In genomic region chr13:95617082-95617670, GRCm38 (mm10) we compare ENCODE assay signal across 8 mouse cellular contexts. TPM values are rescaled to one million over a fixed set of nuclear protein-coding genes. Genes with fewer than 3 reads are reported as not detected.
DNase-seq lines count a peak whose midpoint lies in the region; ATAC-seq and TF ChIP-seq lines count a peak whose summit lies in the region.

No protein-coding gene starts in this region.

- peak overlapping the region; percentile 88 for H3K4me2 ChIP-seq in hindbrain, embryonic 16.5 days (ENCODE audit: low read length)
- H3K4me2 ChIP-seq in midbrain, embryonic 16.5 days (ENCODE audit: low read length): peak overlapping the region; percentile 79

- H3K27ac ChIP-seq in layer of hippocampus, adult 2 months: no peak overlapping the region
- H3K27ac ChIP-seq in hindbrain, embryonic 16.5 days (ENCODE audit: low read depth, low read length): no peak overlapping the region
- H3K27ac ChIP-seq in midbrain, embryonic 16.5 days (ENCODE audit: low read length): no peak overlapping the region

- TF ChIP-seq CTCF in layer of hippocampus, adult 2 months (conservative IDR thresholded peaks at IDR 0.05): no peak

- H3K27me3 ChIP-seq in hindbrain, embryonic 16.5 days (replicated peaks; ENCODE audit: control insufficient read depth, insufficient read depth, low read length): no peaks in the 10 kb centered on the region
- no peaks in the 10 kb centered on the region for H3K27me3 ChIP-seq in midbrain, embryonic 16.5 days (ENCODE audit: control insufficient read depth, insufficient read depth, low read depth, low read length)

- no peak for ATAC-seq in hindbrain, embryonic 16.5 days
- ATAC-seq in midbrain, embryonic 16.5 days: no peak

- no peak for DNase-seq in layer of hippocampus, adult 2 months (ENCODE audit: low spot score in 2 of 2)
- no peak for DNase-seq in layer of hippocampus, adult 9-11 months
- DNase-seq in embryo, embryonic 11 days: peak; percentile 54
- no peak for DNase-seq in cerebellum, adult 9-10 months
- DNase-seq in frontal cortex, postnatal 25 days (ENCODE audit: low spot score in 2 of 2): no peak
- DNase-seq in layer of hippocampus, adult 9-10 months (ENCODE audit: low spot score): no peak

- peak overlapping the region; percentile 82 for H3K9ac ChIP-seq in hindbrain, embryonic 16.5 days (ENCODE audit: low read depth, low read length)
- peak overlapping the region; percentile 92 for H3K9ac ChIP-seq in midbrain, embryonic 16.5 days (ENCODE audit: low read depth, low read length)

- peak overlapping the region; percentile 81; the same call in 1 of the 2 replicates for H3K4me3 ChIP-seq in layer of hippocampus, adult 2 months
- H3K4me3 ChIP-seq in hindbrain, embryonic 16.5 days (ENCODE audit: low read length): peak overlapping the region; percentile 90
- H3K4me3 ChIP-seq in midbrain, embryonic 16.5 days (ENCODE audit: low read depth, low read length): peak overlapping the region; percentile 87

- H3K9me3 ChIP-seq in hindbrain, embryonic 16.5 days (ENCODE audit: control insufficient read depth, low read length): no peaks in the 10 kb centered on the region
- H3K9me3 ChIP-seq in midbrain, embryonic 16.5 days (replicated peaks; ENCODE audit: control insufficient read depth, low read length, poor library complexity, severe bottlenecking): no peaks in the 10 kb centered on the region

- H3K36me3 ChIP-seq in hindbrain, embryonic 16.5 days (ENCODE audit: control insufficient read depth, insufficient read depth, low read length): no peaks in the 10 kb centered on the region
- no peaks in the 10 kb centered on the region for H3K36me3 ChIP-seq in midbrain, embryonic 16.5 days (ENCODE audit: control insufficient read depth, insufficient read depth, low read length)

- WGBS in hindbrain, embryonic 16.5 days: 11% methylated on average over 17 of the region's 17 CpGs
- WGBS in midbrain, embryonic 16.5 days: 7% methylated on average over 17 of the region's 17 CpGs

- peaks cover 9% of the 10 kb centered on the region for H3K4me1 ChIP-seq in hindbrain, embryonic 16.5 days (ENCODE audit: control insufficient read depth, insufficient read depth, low read depth, low read length)
- peaks cover 29% of the 10 kb centered on the region for H3K4me1 ChIP-seq in midbrain, embryonic 16.5 days (ENCODE audit: control insufficient read depth, insufficient read depth, low read length)

RNA-seq across cellular contexts. Expression of gene F2r, which starts 1.1 kb away (rescaled TPM):
- total RNA-seq in layer of hippocampus, adult 2 months (2021): 1 to 10 TPM; 4.6 to 5.7 TPM
- 55.8 and 59.4 TPM in 2 replicates for polyA plus RNA-seq in hindbrain, embryonic 16.5 days (2015; fragmentation: Nextera tagmentation; extraction: Ambion mirVana)
- 54.4 and 63.7 TPM in 2 replicates for polyA plus RNA-seq in midbrain, embryonic 16.5 days (2015; fragmentation: Nextera tagmentation; extraction: Ambion mirVana)
